Mouse (Mus musculus): ENCODE data around the gene Mnx1.

DNA sequence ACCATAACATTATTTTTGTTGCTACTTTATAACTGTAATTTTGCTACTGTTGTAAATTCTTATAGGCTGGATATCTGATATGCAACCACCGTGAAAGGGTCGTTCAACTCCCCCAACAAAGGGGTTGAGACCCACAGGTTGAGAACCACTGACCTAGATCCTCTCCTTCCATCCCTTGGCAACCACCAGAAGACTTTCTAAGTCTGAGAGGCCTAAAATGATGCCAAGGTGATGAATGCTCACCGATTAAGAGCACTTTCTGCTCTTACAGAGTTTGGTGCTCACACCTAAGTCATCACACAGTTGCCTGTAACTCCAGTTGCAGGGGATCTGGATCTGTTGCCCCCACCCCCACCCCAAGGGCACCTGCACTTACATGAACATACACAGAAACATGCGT is 8.8 kb downstream of the Mnx1 start:
- no peak for TF ChIP-seq GABPA (IDR thresholded peaks at IDR 0.05; ENCODE audit: insufficient replicate concordance, low read depth, low read length)
- no peak for TF ChIP-seq POLR2A (IDR thresholded peaks at IDR 0.05; ENCODE audit: low read depth, low read length)
- no peak for TF ChIP-seq TBP (conservative IDR thresholded peaks at IDR 0.05; ENCODE audit: low read depth, low read length)
- TF ChIP-seq CHD2 (IDR thresholded peaks at IDR 0.05; ENCODE audit: low read length) = no peak
- no peak for TF ChIP-seq CHD1 (IDR thresholded peaks at IDR 0.05; ENCODE audit: low read depth, low read length)
- TF ChIP-seq MAFK (IDR thresholded peaks at IDR 0.05; ENCODE audit: insufficient replicate concordance, low read length) = no peak

Measured in CH12.LX (cell line).